Mouse (Mus musculus) T-helper 1 cell (primary cell): ENCODE results near the gene Armt1.

Source experiments
- in situ Hi-C: fragments of 300-600 bp; cut with MboI, MseI; formaldehyde crosslinking; loops from one replicate; pipeline ENCODE4 v1.15.1; 2025; ENCODE audit warnings: high pct_unique_total_duplicates

Armt1 gene

GRCm38 (mm10) chr10:4433871-4434270 lies 1.6 kb downstream of the Armt1 start:
- in situ Hi-C loops, result loop anchor here (25.0 kb wide), 1 partner anchor 1378 kb away; the partner anchor contains the start of genes Fbxo5 and Mtrf1l

DNA sequence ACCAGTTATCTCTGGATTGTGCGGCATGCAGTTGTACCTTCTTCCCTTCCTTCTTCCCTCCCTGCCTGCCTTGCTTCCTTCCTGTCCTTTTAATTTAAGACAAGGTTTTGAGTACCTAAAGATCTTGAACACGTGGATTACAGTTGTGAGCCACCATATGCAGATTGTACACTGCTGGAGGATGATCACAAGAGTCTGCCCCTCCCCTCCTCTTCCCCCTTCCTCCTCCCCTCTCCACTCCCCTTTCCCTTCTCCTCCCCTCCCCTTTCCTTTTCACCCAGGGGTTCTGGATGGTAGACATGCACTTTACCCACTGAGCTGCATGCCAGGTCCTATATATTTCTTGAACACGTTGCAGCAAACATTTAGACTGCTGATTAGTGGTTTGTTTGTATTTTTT lies 3.1 kb downstream of the Armt1 start:
- in situ Hi-C loops, result loop anchor here (25.0 kb wide), 1 partner anchor 1377 kb away; the partner anchor contains the start of genes Fbxo5 and Mtrf1l

DNA sequence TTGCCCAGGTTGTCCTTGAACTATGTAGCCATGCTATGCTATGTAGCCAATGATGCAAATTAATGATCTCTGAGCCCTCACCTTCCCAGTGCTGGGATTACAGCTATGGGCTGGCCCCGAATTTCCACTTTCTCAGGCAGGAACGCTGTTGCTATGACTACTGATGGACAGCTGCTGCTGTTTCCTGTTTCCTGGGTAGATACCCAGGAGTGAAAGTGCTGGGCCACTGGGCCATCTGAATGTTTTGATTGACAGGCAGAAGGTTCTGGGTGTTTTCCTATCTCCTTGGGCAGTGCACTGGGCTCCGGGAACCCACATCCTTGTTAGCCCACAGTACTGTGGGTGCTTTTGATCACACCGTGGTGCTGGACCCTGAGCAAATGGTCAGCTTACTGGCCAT lies 24.1 kb downstream of the Armt1 start:
- in situ Hi-C loops, result no loop called here

GRCm38 (mm10) chr10:4460201-4460600 lies 27.9 kb downstream of the Armt1 start:
- in situ Hi-C loops, result no loop called here

GRCm38 (mm10) chr10:4465799-4466198 lies 33.5 kb downstream of the Armt1 start:
- in situ Hi-C loops, result no loop called here

DNA sequence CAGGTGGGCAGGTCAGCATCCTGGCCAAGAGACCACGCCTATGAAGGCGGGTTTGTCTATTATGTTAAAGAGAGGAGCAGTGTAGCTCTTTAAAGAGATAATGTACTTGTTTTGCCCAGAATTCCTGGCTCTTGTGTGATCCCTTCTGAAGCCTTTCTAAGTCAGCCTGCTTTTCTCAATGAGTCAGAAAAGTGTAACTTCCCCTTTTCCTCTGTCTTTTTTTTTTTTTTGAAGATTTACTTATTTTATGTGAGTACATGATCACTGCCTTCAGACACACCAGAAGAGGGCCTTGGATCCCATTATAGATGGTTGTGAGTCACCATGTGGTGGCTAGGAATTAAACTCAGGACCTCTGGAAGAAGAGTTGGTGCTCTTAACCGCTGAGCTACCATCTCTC lies 37.1 kb downstream of the Armt1 start:
- in situ Hi-C loops, result no loop called here

DNA sequence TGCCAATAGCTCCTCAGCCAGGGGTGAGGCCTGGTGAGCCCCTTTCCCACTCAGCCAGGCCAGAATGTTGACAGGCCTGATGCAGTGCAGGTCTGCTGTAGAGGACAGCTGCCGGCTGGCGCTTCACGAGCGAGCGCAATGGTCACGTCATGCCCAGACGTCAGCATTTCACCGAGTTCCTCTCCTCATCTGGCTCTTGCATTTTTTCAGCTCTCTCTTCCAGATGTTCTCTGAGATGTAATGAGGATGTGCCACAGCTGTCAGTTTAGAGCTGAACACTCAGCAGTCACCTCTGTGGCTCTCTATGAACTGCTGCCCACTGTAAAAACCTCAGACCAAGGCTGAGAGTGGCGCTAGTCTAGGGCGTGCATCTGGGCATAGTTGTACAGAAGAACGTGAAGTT lies 41.3 kb downstream of the Armt1 start:
- in situ Hi-C loops, result no loop called here

GRCm38 (mm10) chr10:4475431-4475830 lies 43.2 kb downstream of the Armt1 start:
- in situ Hi-C loops, result no loop called here

- in situ Hi-C loops, result no loop called here
These were observed 44.3 kb downstream of the Armt1 start for GRCm38 (mm10) chr10:4476604-4477003.

- in situ Hi-C loops, result no loop called here
These were observed 48.7 kb downstream of the Armt1 start for GRCm38 (mm10) chr10:4480929-4481328.

- in situ Hi-C loops, result no loop called here
These were observed 49.4 kb downstream of the Armt1 start for GRCm38 (mm10) chr10:4481695-4482094.

GRCm38 (mm10) chr10:4482355-4482754 lies 50.1 kb downstream of the Armt1 start, which contains the start of gene Ccdc170:
Ccdc170 (plus strand) TSS chr10:4482502.
- in situ Hi-C loops, result no loop called here

DNA sequence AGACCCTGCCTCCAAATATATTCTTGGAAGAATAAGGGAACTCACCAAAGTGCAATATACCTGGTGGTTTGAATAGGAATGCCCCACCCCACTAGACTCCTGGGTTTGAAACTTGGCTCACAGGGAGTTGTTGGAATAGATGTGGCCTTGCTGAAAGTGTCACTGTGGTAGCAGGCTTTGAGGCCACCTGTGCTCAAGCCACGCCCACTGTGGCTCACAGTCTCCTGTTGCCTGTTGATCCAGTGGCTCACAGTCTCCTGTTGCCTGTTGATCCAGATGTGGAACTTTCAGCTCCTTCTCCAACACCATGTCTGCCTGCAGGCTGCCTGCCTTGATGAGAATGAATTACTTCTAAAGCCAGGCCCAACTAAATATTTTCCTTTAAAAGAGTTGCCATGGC lies 51.6 kb downstream of the Armt1 start:
- in situ Hi-C loops, result no loop called here

GRCm38 (mm10) chr10:4484986-4485385 lies 52.7 kb downstream of the Armt1 start:
- in situ Hi-C loops, result no loop called here

- in situ Hi-C loops, result no loop called here
These were observed 57.6 kb downstream of the Armt1 start for GRCm38 (mm10) chr10:4489865-4490264.

- in situ Hi-C loops, result no loop called here
These were observed 59.0 kb downstream of the Armt1 start for GRCm38 (mm10) chr10:4491281-4491680.

DNA sequence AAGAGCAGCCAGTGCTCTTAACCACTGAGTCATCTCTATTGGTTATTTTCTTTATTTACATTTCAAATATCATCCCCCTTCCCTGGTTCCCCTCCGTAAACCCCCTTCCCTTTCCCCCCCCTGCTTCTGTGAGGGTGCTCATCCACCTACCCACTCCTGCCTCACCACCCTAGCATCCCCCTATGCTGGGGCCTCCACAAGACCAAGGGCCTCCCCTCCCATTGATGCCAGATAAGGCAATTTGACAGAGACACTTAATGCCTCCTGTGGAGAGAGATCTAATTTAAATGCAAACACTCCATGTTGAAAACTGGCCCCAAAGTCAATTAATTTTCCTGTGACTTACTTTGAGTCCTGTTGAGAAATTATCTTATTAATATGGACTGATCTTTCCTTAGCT lies 59.8 kb downstream of the Armt1 start:
- in situ Hi-C loops, result no loop called here

DNA sequence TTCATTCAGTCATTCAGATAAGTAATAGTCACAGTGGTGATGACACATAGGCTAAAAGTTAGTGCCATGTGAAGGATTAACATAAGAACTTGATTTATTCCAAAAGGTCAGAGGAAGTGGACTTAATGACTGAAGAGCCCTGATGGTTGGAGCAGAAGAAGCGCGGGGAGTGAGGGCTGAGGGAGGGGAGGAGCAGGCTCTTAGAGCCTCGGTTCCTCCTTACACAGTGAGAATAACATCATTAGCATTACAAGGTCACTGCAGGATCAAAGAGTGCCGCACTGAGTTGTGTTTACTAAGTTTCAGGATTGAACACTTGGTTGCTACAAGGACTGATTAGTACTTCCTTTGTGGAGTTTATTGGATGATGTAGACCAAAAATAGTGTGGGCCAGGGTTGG lies 60.6 kb downstream of the Armt1 start:
- in situ Hi-C loops, result no loop called here

DNA sequence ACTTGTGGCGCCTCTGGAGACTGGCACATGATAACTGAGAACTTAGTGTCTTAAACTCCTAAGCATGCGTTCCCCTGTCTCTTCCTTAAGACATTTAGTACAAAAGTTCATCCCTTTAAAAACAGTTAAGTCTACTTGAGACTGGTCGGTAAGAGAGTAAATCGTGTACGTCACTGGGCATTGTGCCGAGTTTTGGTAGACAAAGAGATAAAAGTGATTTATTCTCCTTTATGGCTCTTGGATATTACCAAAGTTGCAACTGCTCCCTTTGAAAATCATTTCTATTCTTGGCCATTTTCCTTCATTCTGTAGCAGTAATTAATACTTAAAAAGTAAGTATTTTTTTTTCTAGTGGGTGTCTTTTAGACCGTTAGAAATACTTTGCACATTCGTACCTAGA lies 71.0 kb downstream of the Armt1 start:
- in situ Hi-C loops, result no loop called here
